Mouse (Mus musculus) Patski (cell line): ENCODE results near the gene Metrn. TPM values are rescaled to one million over a fixed set of nuclear protein-coding genes. Genes with fewer than 3 reads are reported as not detected.

Experiments used
- ATAC-seq: fragments of 100-300 bp; one replicate; pipeline ENCODE4 v1.8.0; 2021
- CTCF ChIA-PET: fragments of 350-600 bp; sonication (Branson Sonifier 250); formaldehyde crosslinking; loops from one replicate; lab custom pipeline; 2022; ENCODE audit warnings: inconsistent platforms; lab: Charles Lee
- POLR2A ChIA-PET: fragments of 350-600 bp; sonication (Branson Sonifier 250); formaldehyde crosslinking; loops from one replicate; lab custom pipeline; 2022; ENCODE audit warnings: antibody characterized with exemption, inconsistent platforms; lab: Charles Lee
- DNase-seq: peaks from one replicate; pipeline ENCODE4 v3.0.0-alpha.2; 2011; ENCODE audit warnings: low read depth, low spot score
- H3K27me3 ChIP-seq: fragments of 371-371 bp; one replicate; pipeline ENCODE4 v1.5.1; 2021
- CTCF ChIP-seq: fragments of 100-300 bp; IDR thresholded peaks from one replicate; pipeline ENCODE4 v1.5.1; 2021
- in situ Hi-C: fragments of 300-500 bp; cut with MboI; formaldehyde crosslinking; loops from 3 replicates; pipeline ENCODE4 v1.11.1; 2018; ENCODE audit warnings: low pct_unique_long_range_greater_than_20kb, mixed read lengths
- polyA plus RNA-seq: library from polyadenylated mRNA; unstranded; gene quantifications from one replicate; pipeline ENCODE4 v1.2.3, GENCODE M21; 2021

The Metrn gene
- polyA plus RNA-seq, 1 experiment from 2014 or later = 39.8 TPM

GRCm38 (mm10) chr17:25831451-25832281, 34.7 kb upstream of the Metrn start:
- ChIA-PET CTCF (interaction anchor here (2.1 kb wide), 1 partner anchor 9 kb away, joined by 8 read pairs; the partner anchor contains the start of gene Wdr24), POLR2A (interaction anchor here (1.1 to 2.5 kb wide), 4 partner anchors 8 to 37 kb away, joined by 3 to 11 read pairs (median 6); partner anchors contain the start of gene Wdr24)
- DNase-seq (no peak), ATAC-seq (no peak)
- no peaks in the 10 kb centered on the region for H3K27me3 ChIP-seq
- in situ Hi-C loops = no loop called here
- no peak for TF ChIP-seq CTCF

DNA sequence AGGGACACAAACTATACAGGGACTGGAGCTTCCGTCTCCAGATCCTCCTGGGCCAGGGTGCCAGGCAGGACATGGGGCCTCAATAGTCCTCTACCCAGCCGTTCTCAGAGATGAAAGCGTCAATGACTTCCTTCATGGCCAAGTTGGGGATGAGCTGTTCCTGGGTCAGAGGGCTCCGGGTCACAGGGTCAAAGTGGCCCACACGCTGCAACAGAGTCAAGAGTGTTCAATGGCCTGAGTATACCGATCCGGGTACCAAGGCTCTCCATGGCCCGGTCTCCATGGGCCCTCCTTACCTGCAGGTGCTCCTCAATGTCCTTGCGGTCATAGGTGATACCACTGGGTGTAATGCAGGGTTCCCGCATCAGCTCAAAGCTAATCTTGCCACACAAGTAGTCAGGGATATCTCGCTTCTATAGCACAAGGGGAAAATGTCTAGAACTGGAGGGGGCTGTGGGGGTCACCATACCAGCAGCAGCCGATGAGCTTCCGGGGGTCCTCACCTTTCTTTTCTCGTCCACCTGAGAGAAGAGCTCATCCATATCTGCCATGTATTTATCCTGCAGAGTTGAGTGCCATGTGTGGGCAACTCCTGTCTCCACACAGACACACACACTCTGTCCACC, 34.0 kb upstream of the Metrn start:
- ATAC-seq = no peak
- POLR2A ChIA-PET = interaction anchor here (1.2 to 2.5 kb wide), 2 partner anchors 7 to 14 kb away, joined by 6 to 11 read pairs; partner anchors contain the start of gene Wdr24
- CTCF ChIA-PET = interaction anchor here (2.1 kb wide), 1 partner anchor 8 kb away, joined by 8 read pairs; the partner anchor contains the start of gene Wdr24
- no peak for DNase-seq
- no peaks in the 10 kb centered on the region for H3K27me3 ChIP-seq
- in situ Hi-C loops = no loop called here
- no peak for TF ChIP-seq CTCF

DNA sequence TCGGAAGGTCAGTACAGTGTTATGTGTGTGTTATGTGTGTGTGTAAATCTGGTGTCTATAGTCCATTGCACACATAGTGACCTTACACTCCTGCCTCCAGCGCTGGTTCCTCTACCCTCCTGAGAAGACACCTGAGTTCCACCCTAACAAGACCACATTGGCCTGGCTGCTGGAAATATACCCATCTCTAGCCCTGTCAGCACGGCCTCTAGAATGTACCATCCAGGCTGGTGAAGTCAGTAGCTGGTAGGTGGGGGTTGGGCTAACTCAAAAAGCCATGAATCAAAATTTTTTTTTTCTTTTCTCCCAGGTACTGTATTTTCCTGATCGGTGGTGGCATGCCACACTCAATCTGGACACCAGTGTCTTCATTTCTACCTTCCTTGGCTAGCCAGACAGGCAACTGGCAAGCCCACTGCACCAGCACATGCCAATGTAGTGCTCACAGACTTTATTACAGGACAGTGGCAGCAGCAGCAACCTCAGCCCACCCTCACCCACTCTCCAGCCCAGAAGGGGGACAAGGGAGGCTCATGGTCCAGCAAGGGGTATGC, 33.3 kb upstream of the Metrn start:
- POLR2A ChIA-PET = no interaction called here
- in situ Hi-C loops = no loop called here
- TF ChIP-seq CTCF = no peak
- no peaks in the 10 kb centered on the region for H3K27me3 ChIP-seq
- CTCF ChIA-PET = no interaction called here
- DNase-seq (no peak), ATAC-seq (no peak)

DNA sequence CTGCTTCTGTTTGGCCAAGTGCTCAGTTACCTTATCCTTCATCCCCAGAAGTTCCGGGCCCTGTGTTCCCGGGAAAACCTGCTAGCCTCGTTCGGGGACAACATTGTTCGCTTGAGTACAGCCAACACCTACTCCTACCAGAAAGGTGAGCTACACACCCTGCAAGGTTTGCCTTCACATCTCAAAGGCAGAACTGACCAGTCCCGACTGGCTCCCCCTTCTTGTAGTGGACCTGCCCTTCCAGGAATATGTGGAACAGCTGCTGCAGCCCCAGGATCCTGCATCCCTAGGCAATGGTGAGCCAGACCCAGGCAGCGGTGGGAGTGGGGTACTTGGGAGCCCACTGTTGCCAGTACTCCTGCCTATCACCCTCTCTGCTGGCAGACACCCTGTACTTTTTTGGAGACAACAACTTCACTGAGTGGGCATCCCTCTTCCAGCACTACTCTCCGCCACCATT, 32.7 kb upstream of the Metrn start:
- ATAC-seq (no peak), DNase-seq (no peak)
- in situ Hi-C loops = no loop called here
- ChIA-PET POLR2A (no interaction called here), CTCF (no interaction called here)
- no peak for TF ChIP-seq CTCF
- no peaks in the 10 kb centered on the region for H3K27me3 ChIP-seq

DNA sequence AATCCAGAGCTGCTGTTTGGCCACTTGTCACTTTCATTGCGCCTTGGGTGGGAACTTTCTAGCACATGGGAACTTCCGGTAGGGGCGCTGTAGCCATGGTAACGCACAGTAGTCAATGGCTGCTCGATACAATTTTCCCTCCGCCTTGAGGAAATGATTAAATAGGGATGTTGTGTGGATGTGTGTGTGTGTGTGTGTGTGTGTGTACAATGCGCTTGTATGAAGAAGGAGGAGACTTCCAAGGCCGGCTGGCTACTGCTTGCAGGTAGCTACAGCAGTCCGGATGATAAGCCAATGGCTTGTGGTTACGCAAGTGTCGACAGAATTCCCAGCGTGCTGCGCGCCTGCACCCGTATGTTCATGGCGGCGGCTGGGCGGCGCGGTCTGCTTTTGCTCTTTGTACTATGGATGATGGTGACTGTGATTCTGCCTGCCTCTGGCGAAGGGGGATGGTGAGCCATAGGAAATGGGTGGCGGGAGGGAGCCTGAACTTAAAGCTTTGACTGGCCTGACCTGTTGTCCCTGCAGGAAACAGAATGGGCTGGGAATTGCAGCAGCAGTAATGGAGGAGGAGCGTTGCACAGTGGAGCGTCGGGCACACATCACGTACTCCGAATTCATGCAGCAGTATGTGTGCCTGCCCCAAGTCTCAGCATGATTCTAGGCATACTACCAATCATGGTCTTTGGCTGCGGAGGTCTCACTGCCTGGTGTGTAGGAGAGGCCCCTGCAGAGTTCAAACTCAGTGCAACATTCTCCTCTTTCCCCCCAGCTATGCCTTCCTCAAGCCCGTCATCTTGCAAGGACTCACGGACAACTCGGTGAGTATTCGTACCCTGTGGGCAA, 32.0 kb upstream of the Metrn start, which contains the start of gene Jmjd8:
Jmjd8 (plus strand) TSS at position 156 of the 846 bp plus-strand sequence.
- ATAC-seq (no peak), DNase-seq (no peak)
- H3K27me3 ChIP-seq = no peaks in the 10 kb centered on the region
- in situ Hi-C loops = no loop called here
- ChIA-PET CTCF (no interaction called here), POLR2A (interaction anchor here (1.1 kb wide), 1 partner anchor 46 kb away, joined by 3 read pairs; the partner anchor contains the start of gene Mettl26)
- no peak for TF ChIP-seq CTCF

- DNase-seq = no peak
- POLR2A ChIA-PET = interaction anchor here (0.7 to 1.1 kb wide), 2 partner anchors 9 to 46 kb away, joined by 3 to 4 read pairs; partner anchors contain the start of genes Mettl26 and Rhbdl1
These were observed 31.3 kb upstream of the Metrn start for GRCm38 (mm10) chr17:25828223-25828594.

DNA sequence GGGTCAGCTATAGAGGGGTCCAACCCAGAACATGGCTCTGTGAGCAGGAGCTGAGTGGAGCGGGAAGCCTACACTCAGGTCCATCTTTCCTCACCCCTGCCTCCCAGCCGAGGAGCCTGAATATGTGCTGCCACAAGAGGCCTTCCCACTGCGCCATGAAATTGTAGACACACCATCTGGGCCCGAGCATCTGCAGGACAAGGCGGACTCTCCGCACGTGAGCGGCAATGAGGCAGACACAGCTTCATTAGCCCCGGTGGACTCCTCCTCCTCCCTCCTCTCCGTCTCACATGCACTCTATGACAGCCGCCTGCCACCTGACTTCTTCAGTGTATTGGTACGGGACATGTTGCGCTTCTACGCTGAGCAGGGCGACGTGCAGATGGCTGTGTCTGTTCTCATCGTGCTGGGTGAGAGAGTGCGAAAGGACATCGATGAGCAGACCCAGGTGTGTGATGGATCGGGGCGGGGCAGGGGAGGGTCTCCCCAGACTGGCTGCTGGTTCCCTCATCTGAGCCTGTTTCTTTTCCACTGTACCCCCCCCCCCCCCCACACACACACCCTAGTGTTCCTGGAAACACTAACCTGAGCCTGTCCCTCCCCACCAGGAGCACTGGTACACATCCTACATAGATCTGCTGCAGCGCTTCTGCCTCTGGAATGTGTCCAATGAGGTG, 30.7 kb upstream of the Metrn start:
- ChIA-PET POLR2A (interaction anchor here (0.7 to 1.1 kb wide), 2 partner anchors 9 to 47 kb away, joined by 3 to 4 read pairs; partner anchors contain the start of genes Mettl26 and Rhbdl1), CTCF (no interaction called here)
- TF ChIP-seq CTCF = no peak
- DNase-seq = no peak
- no peaks in the 10 kb centered on the region for H3K27me3 ChIP-seq
- no peak for ATAC-seq
- in situ Hi-C loops = no loop called here

More at GRCm38 (mm10) chr17:25828223-25828594, 31.3 kb upstream of the Metrn start:
- no peak for ATAC-seq
- in situ Hi-C loops = no loop called here
- H3K27me3 ChIP-seq = no peaks in the 10 kb centered on the region
- no peak for TF ChIP-seq CTCF
- CTCF ChIA-PET = no interaction called here

- in situ Hi-C loops = no loop called here
- TF ChIP-seq CTCF = no peak
These were observed 30.1 kb upstream of the Metrn start for GRCm38 (mm10) chr17:25827011-25827410.

DNA sequence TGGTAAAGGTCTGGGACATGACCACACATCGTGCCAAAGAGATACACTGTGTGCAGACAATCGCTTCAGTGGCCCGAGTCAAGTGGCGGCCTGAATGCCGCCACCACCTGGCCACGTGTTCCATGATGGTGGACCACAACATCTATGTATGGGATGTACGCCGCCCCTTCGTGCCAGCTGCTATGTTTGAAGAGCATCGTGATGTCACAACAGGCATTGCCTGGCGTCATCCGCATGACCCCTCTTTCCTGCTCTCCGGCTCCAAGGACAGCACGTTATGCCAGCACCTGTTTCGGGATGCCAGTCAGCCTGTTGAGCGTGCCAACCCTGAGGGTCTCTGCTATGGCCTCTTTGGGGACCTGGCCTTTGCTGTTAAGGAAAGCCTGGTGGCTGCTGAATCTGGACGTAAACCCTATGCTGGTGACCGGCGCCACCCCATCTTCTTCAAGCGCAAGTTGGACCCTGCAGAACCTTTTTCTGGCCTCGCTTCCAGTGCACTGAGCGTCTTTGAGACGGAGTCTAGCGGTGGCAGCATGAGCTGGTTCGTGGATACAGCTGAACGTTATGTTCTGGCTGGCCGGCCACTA, 29.1 kb upstream of the Metrn start:
- no peaks in the 10 kb centered on the region for H3K27me3 ChIP-seq
- DNase-seq (no peak), ATAC-seq (no peak)
- in situ Hi-C loops = no loop called here
- TF ChIP-seq CTCF = no peak
- POLR2A ChIA-PET = interaction anchor here (1.2 kb wide), 1 partner anchor 12 kb away, joined by 3 read pairs; the partner anchor contains the start of gene Rhbdl1
- CTCF ChIA-PET = no interaction called here

More at GRCm38 (mm10) chr17:25827011-25827410, 30.1 kb upstream of the Metrn start:
- ChIA-PET CTCF (no interaction called here), POLR2A (no interaction called here)
- ATAC-seq (no peak), DNase-seq (no peak)
- no peaks in the 10 kb centered on the region for H3K27me3 ChIP-seq
